Mouse (Mus musculus) adrenal gland (tissue): Measurements from ENCODE around the gene Dpysl5.

Source experiments
- intact Hi-C: fragments of 180-260 bp; cut with DNase I; formaldehyde crosslinking; loops from one replicate; pipeline ENCODE4 v1.15.1; 2025

The Dpysl5 gene

GRCm38 (mm10) chr5:30762815-30763510, 51.6 kb downstream of the Dpysl5 start:
- intact Hi-C loops, result no loop called here

- intact Hi-C loops, result no loop called here
Measured at GRCm38 (mm10) chr5:30763511-30763830, 52.1 kb downstream of the Dpysl5 start.

- intact Hi-C loops, result no loop called here
Measured at GRCm38 (mm10) chr5:30765596-30766370, 54.4 kb downstream of the Dpysl5 start.

- intact Hi-C loops, result no loop called here
Measured at GRCm38 (mm10) chr5:30768082-30768481, 56.7 kb downstream of the Dpysl5 start.

GRCm38 (mm10) chr5:30768598-30768997, 57.2 kb downstream of the Dpysl5 start:
- intact Hi-C loops, result no loop called here

GRCm38 (mm10) chr5:30769075-30769474, 57.7 kb downstream of the Dpysl5 start:
- intact Hi-C loops, result no loop called here

- intact Hi-C loops, result no loop called here
Measured at GRCm38 (mm10) chr5:30774601-30775371, 63.4 kb downstream of the Dpysl5 start.

- intact Hi-C loops, result no loop called here
Measured at GRCm38 (mm10) chr5:30780699-30781098, 69.3 kb downstream of the Dpysl5 start.

- intact Hi-C loops, result no loop called here
Measured at GRCm38 (mm10) chr5:30781147-30781546, 69.8 kb downstream of the Dpysl5 start.

GRCm38 (mm10) chr5:30787381-30787780, 76.0 kb downstream of the Dpysl5 start:
- intact Hi-C loops, result no loop called here

GRCm38 (mm10) chr5:30790047-30790446, 78.7 kb downstream of the Dpysl5 start:
- intact Hi-C loops, result no loop called here

- intact Hi-C loops, result loop anchor here (5.0 kb wide), 1 partner anchor 89 kb away; no protein-coding TSS in a partner anchor
Measured at GRCm38 (mm10) chr5:30796125-30796524, 84.8 kb downstream of the Dpysl5 start.

GRCm38 (mm10) chr5:30797482-30797881, 86.1 kb downstream of the Dpysl5 start:
- intact Hi-C loops, result loop anchor here (5.0 kb wide), 1 partner anchor 90 kb away; no protein-coding TSS in a partner anchor

- intact Hi-C loops, result loop anchor here (5.0 kb wide), 1 partner anchor 91 kb away; no protein-coding TSS in a partner anchor
Measured at GRCm38 (mm10) chr5:30797982-30798381, 86.6 kb downstream of the Dpysl5 start.

GRCm38 (mm10) chr5:30798965-30799364, 87.6 kb downstream of the Dpysl5 start:
- intact Hi-C loops, result loop anchor here (5.0 kb wide), 1 partner anchor 92 kb away; no protein-coding TSS in a partner anchor

GRCm38 (mm10) chr5:30802724-30803467, 91.5 kb downstream of the Dpysl5 start:
- intact Hi-C loops, result no loop called here

GRCm38 (mm10) chr5:30806106-30806505, 94.7 kb downstream of the Dpysl5 start:
- intact Hi-C loops, result loop anchor here (5.0 kb wide), 2 partner anchors 61 to 111 kb away; partner anchors contain the start of gene Tmem214

- intact Hi-C loops, result loop anchor here (5.0 kb wide), 1 partner anchor 38 kb away; no protein-coding TSS in a partner anchor
Measured at GRCm38 (mm10) chr5:30814424-30815119, 103.2 kb downstream of the Dpysl5 start, which contains the start of gene Mapre3. TSS of gene Mapre3 (plus strand) at chr5:30814641.

GRCm38 (mm10) chr5:30815120-30815465, 103.7 kb downstream of the Dpysl5 start:
- intact Hi-C loops, result loop anchor here (5.0 kb wide), 1 partner anchor 37 kb away; no protein-coding TSS in a partner anchor

GRCm38 (mm10) chr5:30816261-30816791, 105.0 kb downstream of the Dpysl5 start:
- intact Hi-C loops, result loop anchor here (5.0 kb wide), 1 partner anchor 36 kb away; no protein-coding TSS in a partner anchor
